Mouse (Mus musculus): Measurements from ENCODE around the gene Ubap1l. TPM values are rescaled to one million over a fixed set of nuclear protein-coding genes. Genes with fewer than 3 reads are reported as not detected.

The Ubap1l gene
- 1 to 10 TPM; 3.9 to 6.4 TPM for total RNA-seq (2023)

GRCm38 (mm10) chr9:65360641-65361448 lies at the start of gene Ubap1l:
Gene Ubap1l, plus strand, starts transcription at chr9:65361041.

GRCm38 (mm10) chr9:65345854-65346475 lies 14.9 kb upstream of the Ubap1l start, which contains the start of gene Pdcd7:
Gene Pdcd7, plus strand, starts transcription at chr9:65346104.

GRCm38 (mm10) chr9:65391613-65391964 lies 30.7 kb downstream of the Ubap1l start, which contains the start of gene Kbtbd13:
Gene Kbtbd13, minus strand, starts transcription at chr9:65391652.

GRCm38 (mm10) chr9:65398279-65398678 lies 37.4 kb downstream of the Ubap1l start, which contains the start of gene Rasl12:
Gene Rasl12, plus strand, starts transcription at chr9:65398506.

GRCm38 (mm10) chr9:65422760-65423501 lies 62.1 kb downstream of the Ubap1l start, which contains the start of gene Slc51b:
Gene Slc51b, minus strand, starts transcription at chr9:65422955.

Other genes with a start within 250 kb of the Ubap1l start
- gene Igdcc3, start 219.9 kb upstream of the Ubap1l start, total RNA-seq (2023) = not detected
- gene Parp16, start 165.7 kb upstream of the Ubap1l start, total RNA-seq (2023) = 1 to 10 TPM; 6.1 to 7.0 TPM
- gene Cilp, start 95.9 kb upstream of the Ubap1l start, total RNA-seq (2023) = not detected
- 10 to 100 TPM; 27.2 to 31.9 TPM for gene Clpx, start 66.8 kb upstream of the Ubap1l start, total RNA-seq (2023)
- 10 to 100 TPM; 19.2 to 22.3 TPM for gene Pdcd7, start 14.9 kb upstream of the Ubap1l start, total RNA-seq (2023)
- not detected for gene Kbtbd13, start 30.6 kb downstream of the Ubap1l start, total RNA-seq (2023)
- under 1 TPM in 1 of 2 experiments, not detected in 1; 0.30 TPM for gene Rasl12, start 37.5 kb downstream of the Ubap1l start, total RNA-seq (2023)
- not detected for gene Slc51b, start 61.9 kb downstream of the Ubap1l start, total RNA-seq (2023)
- gene Mtfmt, start 74.7 kb downstream of the Ubap1l start, total RNA-seq (2023) = 10 to 100 TPM; 26.9 to 29.7 TPM
- 10 to 100 TPM; 53.7 to 55.1 TPM for gene Spg21, start 99.9 kb downstream of the Ubap1l start, total RNA-seq (2023)
- not detected for gene Ankdd1a, start 159.2 kb downstream of the Ubap1l start, total RNA-seq (2023)
- 10 to 100 TPM; 34.1 to 41.2 TPM for gene Plekho2, start 219.0 kb downstream of the Ubap1l start, total RNA-seq (2023)
- under 1 TPM; 0.71 to 0.76 TPM for gene Pif1, start 226.1 kb downstream of the Ubap1l start, total RNA-seq (2023)